Mouse (Mus musculus) hindbrain, embryonic 10.5 days (tissue): ENCODE measurements around the gene Zic1. TPM values are rescaled to one million over a fixed set of nuclear protein-coding genes. Genes with fewer than 3 reads are reported as not detected.

Source experiments
- DNase-seq: peaks from one replicate; pipeline ENCODE4 v3.0.0-alpha.2; 2017; ENCODE audit warnings: low spot score
- H3K27ac ChIP-seq: fragments of 300-500 bp; sonication (generic); 2 replicates; pipeline ENCODE4 v1.5.1; 2016; ENCODE audit warnings: mild to moderate bottlenecking, moderate library complexity
- H3K27me3 ChIP-seq: fragments of 300-500 bp; sonication (generic); 2 replicates; pipeline ENCODE4 v1.6.1; 2016; ENCODE audit warnings: mild to moderate bottlenecking; ENCODE audit not compliant: poor library complexity, insufficient read depth, severe bottlenecking
- H3K36me3 ChIP-seq: fragments of 300-500 bp; sonication (generic); 2 replicates; pipeline ENCODE4 v1.6.1; 2016; ENCODE audit warnings: mild to moderate bottlenecking, moderate library complexity
- H3K4me1 ChIP-seq: fragments of 300-500 bp; sonication (generic); replicated peaks from 2 replicates; pipeline ENCODE4 v1.6.1; 2016; ENCODE audit warnings: mild to moderate bottlenecking
- H3K4me3 ChIP-seq: fragments of 300-500 bp; sonication (generic); 2 replicates; pipeline ENCODE4 v1.5.1; 2016; ENCODE audit warnings: mild to moderate bottlenecking, moderate library complexity
- H3K9me3 ChIP-seq: fragments of 300-500 bp; sonication (generic); 2 replicates; pipeline ENCODE4 v1.6.1; 2016; ENCODE audit warnings: mild to moderate bottlenecking, moderate library complexity
- WGBS: fragments of 180-500 bp; shearing (Covaris S2); methylation state at CpG from one replicate; pipeline ENCODE4 v1.1.7; 2016; 5-methylcytosine and 5-hydroxymethylcytosine counted together
- polyA plus RNA-seq: library from polyadenylated mRNA; unstranded; fragments of >200 nt; fragmentation: Nextera tagmentation; extraction: Ambion mirVana; gene quantifications from 2 replicates; pipeline ENCODE4 v1.2.1, GENCODE M21; 2016

Gene Zic1
- polyA plus RNA-seq, 1 experiment from 2014 or later, result 8.1 TPM

DNA sequence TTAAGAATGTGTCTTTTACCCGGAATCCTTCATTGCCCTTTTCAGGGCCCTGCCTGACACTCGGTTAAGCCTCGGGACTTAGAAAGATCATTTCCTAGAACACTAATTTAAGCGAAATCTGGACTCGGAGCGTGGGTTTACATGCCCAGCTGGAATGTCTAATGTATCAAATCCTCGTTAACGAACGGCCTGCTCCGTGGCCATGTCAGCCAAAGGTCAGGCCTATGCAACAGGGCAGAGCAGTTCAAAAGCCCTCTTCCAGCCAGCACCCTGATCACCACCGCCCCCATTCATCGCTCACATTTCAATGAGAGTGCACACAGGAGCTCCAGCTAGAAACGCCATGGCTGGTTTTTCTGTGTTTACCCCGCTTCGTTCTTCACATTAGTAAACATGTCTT lies 12.8 kb downstream of the Zic1 start:
- Histone ChIP-seq H3K9me3 (no peaks in the 10 kb centered on the region), H3K4me1 (peaks cover 46% of the 10 kb centered on the region), H3K27me3 (peaks cover 100% of the 10 kb centered on the region), H3K36me3 (no peaks in the 10 kb centered on the region), H3K27ac (peak overlapping the region; percentile 81), H3K4me3 (peak overlapping the region; percentile 48)
- peak; percentile 70 for DNase-seq
- WGBS, result under 1% methylated on average over 15 of the region's 15 CpGs

DNA sequence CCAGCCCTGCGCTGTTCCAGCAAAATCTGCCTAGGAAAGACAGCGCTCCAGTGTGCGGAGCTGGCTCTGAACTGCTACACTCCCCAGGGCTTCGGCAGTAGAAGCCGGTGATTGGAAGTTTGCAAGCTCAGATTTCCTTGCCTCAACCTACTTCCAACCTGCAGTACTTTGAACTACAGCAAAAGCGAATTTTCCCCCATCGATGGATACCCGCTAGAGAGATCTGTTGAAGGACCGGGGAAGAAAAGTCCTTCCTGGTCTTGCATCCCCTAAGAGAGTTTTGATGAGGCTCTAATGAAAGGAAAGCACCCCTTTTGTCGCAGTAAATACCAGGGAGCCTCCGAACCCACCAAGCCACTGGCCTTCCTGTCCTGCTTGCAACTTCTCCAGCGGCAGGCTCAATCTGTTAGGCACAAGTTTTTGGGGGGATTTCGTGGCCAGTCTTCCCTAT lies 13.6 kb downstream of the Zic1 start:
- no peaks in the 10 kb centered on the region for H3K36me3 ChIP-seq
- H3K27me3 ChIP-seq, result peaks cover 100% of the 10 kb centered on the region
- peak overlapping the region; percentile 81 for H3K27ac ChIP-seq
- DNase-seq, result peak; percentile 45
- peaks cover 46% of the 10 kb centered on the region for H3K4me1 ChIP-seq
- peak overlapping the region; percentile 48 for H3K4me3 ChIP-seq
- no peaks in the 10 kb centered on the region for H3K9me3 ChIP-seq
- WGBS, result under 1% methylated on average over 13 of the region's 13 CpGs

DNA sequence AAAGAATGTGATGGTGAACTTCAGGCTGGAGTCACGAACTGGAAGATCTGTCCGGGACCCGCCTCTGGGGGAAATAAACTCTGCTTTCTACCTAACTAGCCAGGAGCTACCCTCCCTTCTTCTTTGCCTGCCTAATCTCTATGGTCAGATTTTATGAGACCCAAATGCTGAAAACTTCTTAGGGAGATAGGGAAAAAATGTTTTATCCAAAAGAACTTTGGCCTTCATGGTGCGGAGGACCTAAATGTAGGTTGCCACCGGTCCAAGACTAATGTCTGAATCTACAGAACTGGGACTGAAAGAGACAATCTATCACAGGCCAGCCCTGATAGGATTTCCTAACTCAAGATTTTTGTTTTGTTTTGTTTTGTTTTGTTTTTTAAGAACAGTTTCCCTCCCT lies 14.2 kb downstream of the Zic1 start:
- 4% methylated on average over 5 of the region's 5 CpGs for WGBS
- Histone ChIP-seq H3K4me3 (peak overlapping the region; percentile 48; the same call in 1 of the 2 replicates), H3K36me3 (no peaks in the 10 kb centered on the region), H3K4me1 (peaks cover 46% of the 10 kb centered on the region), H3K27ac (peak overlapping the region; percentile 81; the same call in 1 of the 2 replicates), H3K9me3 (no peaks in the 10 kb centered on the region), H3K27me3 (peaks cover 100% of the 10 kb centered on the region)
- no peak for DNase-seq

DNA sequence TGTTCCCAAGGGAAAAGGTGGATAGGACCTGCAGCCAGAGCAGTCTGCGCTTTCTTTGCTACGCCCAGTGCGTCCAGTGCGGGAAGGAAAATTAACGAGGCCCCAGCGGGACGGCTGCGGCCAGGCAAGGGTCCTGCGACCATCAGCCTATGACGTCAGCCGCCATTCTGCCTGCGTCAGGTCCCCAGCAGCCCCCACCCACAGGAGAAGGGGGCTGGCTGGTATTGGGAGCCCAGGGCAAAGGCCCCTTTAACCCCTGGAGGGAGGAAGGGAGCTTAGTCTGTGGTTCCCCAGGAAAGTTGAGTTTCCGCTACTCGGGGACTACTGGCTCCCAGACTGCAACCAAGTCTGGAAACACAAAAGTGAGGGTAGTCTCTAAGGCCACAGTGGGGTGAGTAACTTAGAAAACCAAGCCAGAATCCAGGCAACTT lies 14.7 kb downstream of the Zic1 start:
- Histone ChIP-seq H3K27ac (peak overlapping the region; percentile 81), H3K27me3 (peaks cover 100% of the 10 kb centered on the region), H3K4me1 (peaks cover 45% of the 10 kb centered on the region), H3K9me3 (no peaks in the 10 kb centered on the region), H3K36me3 (no peaks in the 10 kb centered on the region), H3K4me3 (peak overlapping the region; percentile 48)
- WGBS, result under 1% methylated on average over 14 of the region's 14 CpGs
- DNase-seq, result peak; percentile 65

- no peaks in the 10 kb centered on the region for H3K36me3 ChIP-seq
- H3K4me3 ChIP-seq, result peak overlapping the region; percentile 48
- peak overlapping the region; percentile 81 for H3K27ac ChIP-seq
- WGBS, result 1% methylated on average over 16 of the region's 16 CpGs
- peak; percentile 30 for DNase-seq
- H3K9me3 ChIP-seq, result no peaks in the 10 kb centered on the region
- peaks cover 39% of the 10 kb centered on the region for H3K4me1 ChIP-seq
- H3K27me3 ChIP-seq, result peaks cover 94% of the 10 kb centered on the region
These were observed 15.3 kb downstream of the Zic1 start for GRCm38 (mm10) chr9:91350211-91350791.

- no peak overlapping the region for H3K4me3 ChIP-seq
- WGBS, result 44% methylated on average over 1 of the region's 1 CpGs
- no peak overlapping the region for H3K27ac ChIP-seq
- peaks cover 23% of the 10 kb centered on the region for H3K4me1 ChIP-seq
- H3K27me3 ChIP-seq, result peaks cover 87% of the 10 kb centered on the region
- H3K9me3 ChIP-seq, result no peaks in the 10 kb centered on the region
- no peaks in the 10 kb centered on the region for H3K36me3 ChIP-seq
- DNase-seq, result no peak
These were observed 16.9 kb downstream of the Zic1 start for GRCm38 (mm10) chr9:91348746-91349145.

DNA sequence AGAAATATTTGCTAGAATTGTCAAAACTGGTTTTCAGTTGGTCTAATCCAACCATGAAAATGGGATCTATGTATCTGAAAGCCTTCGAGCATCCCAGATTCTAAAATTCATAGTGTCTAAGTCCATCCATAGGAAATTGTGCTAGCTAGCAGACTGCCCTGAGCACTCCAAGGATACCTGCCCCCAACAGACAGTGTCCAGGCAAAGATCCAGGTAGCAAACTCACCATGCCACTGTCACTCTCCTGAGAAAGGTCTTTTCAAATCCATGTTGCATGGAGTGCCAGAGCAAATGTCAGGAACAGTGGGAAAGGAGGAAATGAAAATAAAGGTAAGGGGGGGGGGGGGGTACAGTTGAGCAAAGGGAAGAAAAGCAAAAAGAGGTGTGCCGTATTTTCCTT lies 18.0 kb downstream of the Zic1 start:
- DNase-seq, result no peak
- 86% methylated on average over 2 of the region's 2 CpGs for WGBS
- Histone ChIP-seq H3K36me3 (no peaks in the 10 kb centered on the region), H3K27me3 (peaks cover 76% of the 10 kb centered on the region), H3K9me3 (no peaks in the 10 kb centered on the region), H3K4me1 (peaks cover 12% of the 10 kb centered on the region), H3K4me3 (no peak overlapping the region), H3K27ac (no peak overlapping the region)

Other genes starting within 250 kb of the Zic1 start
- 16.9 and 19.8 TPM in 2 replicates for gene Zic4, start 3.4 kb downstream of the Zic1 start, polyA plus RNA-seq